Mouse (Mus musculus): ENCODE data around the gene Tspyl2. TPM values are rescaled to one million over a fixed set of nuclear protein-coding genes. Genes with fewer than 3 reads are reported as not detected.

Gene Tspyl2
- 41.9 TPM for polyA plus RNA-seq (2017; shearing (Covaris generic))

GRCm38 (mm10) chrX:152342358-152342901 lies at the start of gene Tspyl2:
Gene Tspyl2, minus strand, starts transcription at chrX:152342425.

DNA sequence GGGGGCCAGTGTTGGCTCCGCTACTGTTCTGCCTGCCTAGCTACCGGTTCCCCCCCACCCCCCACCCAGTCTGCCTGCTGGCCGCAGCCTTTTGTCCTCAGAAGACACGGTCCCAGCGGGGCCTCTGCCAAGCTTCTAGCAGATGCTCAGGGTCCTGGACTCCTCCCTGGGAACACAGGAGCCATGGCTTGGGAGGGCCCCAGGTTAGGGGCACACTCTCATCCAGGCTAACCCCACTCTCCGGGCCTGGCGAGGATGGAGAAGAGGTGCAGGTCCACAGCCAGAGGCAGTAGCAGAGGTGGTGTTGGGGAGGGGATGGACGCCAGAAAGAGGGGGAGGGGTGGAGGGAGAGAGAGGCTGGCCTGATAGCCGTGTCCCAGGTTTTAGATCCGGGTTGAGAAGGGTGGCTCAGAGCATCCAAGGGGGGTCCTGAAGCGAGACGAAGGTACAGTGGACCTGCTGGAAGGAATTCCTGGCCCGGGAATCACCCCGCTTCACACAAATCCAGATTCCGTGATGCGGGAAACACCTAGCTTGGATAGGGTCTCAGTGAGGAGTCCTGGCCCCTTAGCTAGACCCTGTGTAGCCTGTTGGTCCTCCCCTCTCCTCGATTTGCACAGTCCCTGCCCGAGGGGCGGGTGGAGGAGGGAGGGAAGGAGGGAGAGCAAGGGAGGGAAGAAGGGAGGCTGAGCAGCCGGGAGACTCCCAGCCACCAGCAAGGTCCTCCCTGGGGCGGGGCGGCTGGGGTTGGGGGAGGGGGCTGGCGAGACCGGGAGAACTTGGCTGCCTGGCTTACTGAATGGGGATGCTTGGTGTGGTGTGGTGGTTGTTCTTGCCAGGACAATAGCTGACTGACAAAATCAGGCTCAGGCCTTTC lies 26.4 kb upstream of the Tspyl2 start, which contains the start of gene Gpr173:
Gpr173 (minus strand) TSS at position 308 of the 877 bp plus-strand sequence.

DNA sequence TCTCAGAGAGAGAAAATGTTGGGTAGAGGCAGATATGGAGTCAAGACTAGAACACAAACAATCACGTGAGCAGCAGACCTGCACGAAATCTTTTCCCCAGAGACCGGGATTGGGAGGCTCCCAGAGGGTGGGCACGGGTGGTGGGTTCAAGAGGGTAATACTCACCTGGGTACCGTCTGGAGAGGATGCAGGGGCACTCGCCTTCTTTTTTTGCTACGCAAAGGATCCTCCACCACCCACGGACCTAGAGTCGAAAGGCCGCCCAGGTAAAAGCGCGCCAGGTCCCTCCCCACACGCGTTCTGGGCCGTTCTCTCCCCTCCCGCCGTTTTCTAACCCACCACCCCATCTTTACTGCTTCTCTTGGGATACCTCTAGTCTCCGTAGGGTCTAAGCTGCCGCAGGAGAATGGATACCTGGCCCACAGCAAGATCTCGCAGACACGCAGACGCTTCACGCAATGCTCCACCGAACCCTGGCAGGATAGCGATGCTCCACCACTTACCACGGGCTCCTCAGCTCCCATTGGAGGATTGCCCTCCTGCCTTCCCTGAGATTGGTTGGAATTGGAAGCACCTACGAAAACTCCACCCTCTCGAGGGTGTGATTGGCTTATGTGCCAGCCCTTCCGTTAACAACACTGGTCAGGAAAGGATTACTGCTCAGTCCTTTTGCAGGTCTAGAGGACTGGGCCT lies 15.1 kb downstream of the Tspyl2 start, which contains the start of gene Kantr:
Kantr (minus strand) TSS at position 500 of the 693 bp plus-strand sequence.

Other genes with a start within 250 kb of the Tspyl2 start
- not detected for gene Iqsec2, start 198.2 kb downstream of the Tspyl2 start, polyA plus RNA-seq (2017; shearing (Covaris generic))
- gene Kdm5c, start 109.4 kb downstream of the Tspyl2 start, polyA plus RNA-seq (2017; shearing (Covaris generic)) = 36.3 TPM
- 15.3 TPM for gene Kantr, start 14.9 kb downstream of the Tspyl2 start, polyA plus RNA-seq (2017; shearing (Covaris generic))
- not detected for gene Gpr173, start 26.3 kb upstream of the Tspyl2 start, polyA plus RNA-seq (2017; shearing (Covaris generic))
- gene Cldn34a, start 220.9 kb upstream of the Tspyl2 start, polyA plus RNA-seq (2017; shearing (Covaris generic)) = not detected